Mouse (Mus musculus) R1 (cell line): ENCODE data around the gene Aff1.

Experiments used
- DNase-seq: peaks from one replicate; pipeline ENCODE4 v3.0.0-alpha.2; 2018; ENCODE audit warnings: low read depth, low spot score

The Aff1 gene

DNA sequence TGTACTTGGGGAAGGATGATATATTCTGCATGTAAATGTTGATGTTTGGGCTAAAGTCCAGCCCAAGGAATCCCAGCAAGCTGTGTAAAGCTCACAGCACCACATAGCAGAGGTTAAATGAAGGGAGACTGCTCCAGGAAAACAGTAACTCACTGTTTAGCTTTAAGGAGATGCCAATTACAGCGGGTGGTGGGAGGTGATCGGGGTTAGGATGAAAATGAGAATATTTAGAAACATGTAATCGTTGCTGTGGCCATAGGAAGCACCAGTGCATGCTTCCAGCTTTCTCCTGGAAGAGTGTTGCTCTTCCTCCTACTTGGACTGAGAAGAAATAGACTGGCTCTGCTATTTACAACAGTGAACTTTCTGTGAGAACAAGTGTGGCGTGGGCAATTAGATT lies 80.1 kb downstream of the Aff1 start:
- no peak for DNase-seq

DNA sequence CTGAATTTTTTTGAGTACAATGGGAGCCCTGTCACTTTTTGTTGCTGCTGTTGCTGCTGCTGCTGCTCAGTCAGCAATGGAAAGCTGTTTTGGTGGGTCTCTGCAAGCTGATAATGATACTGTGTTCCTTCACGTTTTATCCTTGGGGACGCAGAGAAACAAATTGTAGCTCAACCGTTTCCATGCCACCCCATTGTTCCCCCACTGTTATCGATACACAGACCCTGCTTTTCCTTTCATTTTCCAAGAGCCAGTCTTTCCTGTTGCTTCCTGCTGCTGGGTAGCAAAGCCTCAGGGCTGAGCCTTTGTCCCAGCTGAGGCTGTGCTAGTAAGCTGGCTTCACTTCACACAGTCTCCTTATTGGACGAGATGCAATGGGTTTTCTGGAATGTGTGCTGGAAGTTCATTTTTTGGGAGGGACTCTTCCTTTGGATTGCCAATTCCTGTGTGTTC lies 81.0 kb downstream of the Aff1 start:
- DNase-seq: peak; percentile 79

DNA sequence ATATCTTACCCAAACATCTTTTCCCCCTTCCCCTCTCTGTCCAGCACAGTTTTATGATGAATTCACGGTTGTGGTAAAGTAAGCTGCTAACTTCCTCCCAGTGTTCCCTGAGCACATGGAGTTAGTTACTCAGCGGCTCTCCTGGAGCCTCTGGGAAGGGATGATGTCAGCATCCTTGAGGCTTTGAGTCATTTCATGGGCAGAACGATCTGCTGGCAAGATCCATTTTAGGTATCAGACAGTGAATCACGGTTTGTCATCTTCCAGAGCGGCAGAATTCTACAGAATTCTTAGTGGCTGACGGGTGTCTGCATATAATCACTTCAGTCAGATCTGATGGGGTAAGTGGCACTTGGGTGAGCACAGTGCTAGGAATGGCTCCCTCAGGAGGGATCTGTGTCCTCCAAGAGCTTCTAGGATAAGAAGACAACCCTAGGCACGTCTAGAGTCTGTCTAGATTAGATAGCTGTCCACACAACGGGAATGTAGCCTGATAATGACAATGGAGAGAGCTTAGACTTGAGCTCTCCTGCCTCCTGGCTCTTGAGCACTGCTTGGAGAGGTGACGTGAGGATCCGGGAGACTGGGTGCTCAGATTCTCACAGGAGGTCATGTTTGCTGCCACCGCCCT lies 82.6 kb downstream of the Aff1 start:
- peak; percentile 19 for DNase-seq

DNA sequence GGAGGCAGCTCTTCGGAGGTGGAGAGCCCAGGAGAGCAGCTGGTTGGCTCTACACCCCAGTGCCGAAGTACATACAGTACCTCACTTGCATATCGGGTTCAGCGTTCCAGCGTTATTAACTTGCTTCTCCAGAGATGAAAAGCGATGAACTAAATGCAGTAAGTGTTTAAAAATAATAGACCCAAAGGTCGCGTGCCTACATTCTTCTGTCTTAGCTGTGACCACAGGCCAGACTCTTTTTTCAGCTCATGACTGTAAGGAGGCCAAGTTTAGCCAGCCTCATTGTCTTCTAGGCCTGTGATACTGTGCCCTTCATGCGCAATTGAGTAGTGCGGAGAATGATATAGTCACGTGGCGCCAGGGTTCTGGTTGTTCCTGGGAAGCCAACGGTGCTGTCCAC lies 83.3 kb downstream of the Aff1 start:
- peak; percentile 23 for DNase-seq

DNA sequence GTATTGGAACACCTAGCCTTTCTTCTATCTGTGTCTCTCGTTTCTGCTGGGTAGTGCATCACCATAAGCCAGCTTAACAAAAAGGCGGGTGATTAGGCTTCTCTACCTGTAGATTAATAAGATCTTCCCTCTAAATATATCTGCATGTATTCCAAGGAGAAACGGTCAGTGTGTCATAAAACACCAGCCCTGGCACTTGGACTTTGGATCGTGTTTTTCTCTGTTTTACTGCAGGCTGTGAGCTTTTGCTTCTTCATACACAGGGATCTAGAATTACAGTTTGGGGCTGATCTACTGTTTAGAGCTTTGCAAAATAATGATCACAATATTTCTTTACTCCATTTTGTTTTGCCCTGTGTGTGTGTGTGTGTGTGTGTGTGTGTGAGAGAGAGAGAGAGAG lies 84.7 kb downstream of the Aff1 start:
- DNase-seq: no peak

DNA sequence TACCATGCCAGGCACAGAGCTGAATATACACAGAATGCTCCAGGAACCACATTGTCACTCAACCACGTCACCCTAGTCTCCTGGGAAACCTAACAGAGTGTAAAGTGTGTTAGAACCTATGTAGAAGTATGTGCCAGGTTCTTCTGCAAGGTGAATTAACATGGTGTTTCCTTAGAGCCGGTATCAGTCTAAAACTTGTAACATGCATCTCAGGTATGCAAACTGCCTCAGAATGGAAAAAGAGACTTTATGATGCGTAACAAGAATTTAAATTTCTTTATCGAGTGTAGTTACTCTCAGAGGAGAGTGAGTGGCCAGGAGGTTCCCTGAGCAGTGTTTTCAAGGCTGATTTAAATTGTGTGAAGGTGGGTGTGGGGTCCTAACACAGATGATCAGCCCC lies 85.3 kb downstream of the Aff1 start:
- DNase-seq: no peak

DNA sequence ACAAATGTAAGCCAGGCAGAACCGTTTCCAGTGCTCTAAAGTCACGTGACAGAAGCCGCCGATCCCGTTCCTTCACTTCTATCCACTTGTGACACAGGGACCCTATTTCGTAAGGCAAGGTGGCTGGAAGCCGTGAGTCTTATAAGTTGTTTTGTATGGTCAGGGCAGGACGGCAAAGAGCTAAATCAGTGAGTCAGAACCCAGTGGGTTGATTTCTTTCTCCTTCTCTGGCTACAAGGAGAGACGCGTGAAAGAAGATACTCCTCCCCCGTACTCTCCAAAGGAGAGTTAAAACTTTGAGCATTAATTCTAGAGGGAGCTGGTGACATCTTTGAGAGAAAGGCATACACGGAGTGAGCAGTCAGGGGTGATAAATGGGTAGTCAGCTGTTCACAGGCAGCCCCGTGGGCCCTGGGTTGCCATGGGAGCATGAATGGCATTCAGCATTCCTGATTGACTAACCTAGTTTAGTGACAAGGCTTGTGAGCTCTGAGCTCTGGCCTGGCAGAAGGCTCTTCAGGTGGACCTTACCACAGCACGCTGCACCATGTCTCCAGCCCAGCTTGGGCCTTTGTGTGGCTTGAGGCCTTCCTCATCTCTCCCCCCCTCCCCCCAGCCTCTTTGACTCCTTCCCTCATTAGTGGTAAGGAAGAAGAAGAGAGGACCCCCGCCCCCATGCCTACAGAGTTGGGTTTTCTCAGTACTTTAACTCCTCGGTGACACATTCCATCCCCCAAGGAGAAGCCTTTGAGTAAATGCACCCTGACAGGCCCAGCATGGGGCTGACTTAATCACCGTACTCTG lies 86.3 kb downstream of the Aff1 start:
- DNase-seq: peak; percentile 73

DNA sequence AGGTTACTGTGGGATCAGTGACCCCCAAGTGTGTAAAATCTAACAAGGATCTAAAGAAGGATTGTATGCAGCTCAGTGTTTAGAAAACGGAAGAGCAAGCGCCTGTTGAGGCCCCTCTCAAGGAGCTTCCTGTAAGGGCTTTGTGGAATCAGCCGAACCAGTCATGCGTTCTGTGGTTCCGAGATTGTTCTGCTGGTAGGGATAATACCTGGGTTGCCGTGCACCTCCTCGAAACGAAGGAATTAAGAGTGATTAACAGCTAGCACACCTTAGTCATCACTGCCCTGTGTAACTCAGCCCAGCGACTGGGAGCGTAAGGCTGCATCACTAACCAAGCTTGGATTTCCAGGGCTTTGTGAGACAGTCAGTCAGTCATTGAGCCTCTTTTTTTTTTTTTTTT lies 87.7 kb downstream of the Aff1 start:
- no peak for DNase-seq

DNA sequence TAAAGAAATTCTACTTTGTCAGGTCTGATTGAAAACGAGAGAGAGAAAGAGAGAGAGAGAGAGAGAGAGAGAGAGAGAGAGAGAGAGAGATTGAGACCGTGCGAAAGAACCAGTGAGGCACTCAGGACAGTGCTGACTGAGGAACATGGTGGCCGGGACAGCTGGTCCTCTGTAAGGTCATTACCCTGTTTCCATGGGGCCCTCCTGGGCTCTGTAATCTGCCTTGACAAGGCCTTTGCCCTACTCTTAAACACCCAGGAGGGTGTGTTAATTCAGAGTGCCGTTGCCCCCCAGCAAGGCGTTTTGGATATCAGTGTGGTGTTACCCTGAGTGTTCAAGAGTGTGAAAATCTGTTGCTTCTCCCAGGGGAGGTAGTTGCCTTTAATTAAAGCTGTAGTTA lies 88.1 kb downstream of the Aff1 start:
- no peak for DNase-seq

DNA sequence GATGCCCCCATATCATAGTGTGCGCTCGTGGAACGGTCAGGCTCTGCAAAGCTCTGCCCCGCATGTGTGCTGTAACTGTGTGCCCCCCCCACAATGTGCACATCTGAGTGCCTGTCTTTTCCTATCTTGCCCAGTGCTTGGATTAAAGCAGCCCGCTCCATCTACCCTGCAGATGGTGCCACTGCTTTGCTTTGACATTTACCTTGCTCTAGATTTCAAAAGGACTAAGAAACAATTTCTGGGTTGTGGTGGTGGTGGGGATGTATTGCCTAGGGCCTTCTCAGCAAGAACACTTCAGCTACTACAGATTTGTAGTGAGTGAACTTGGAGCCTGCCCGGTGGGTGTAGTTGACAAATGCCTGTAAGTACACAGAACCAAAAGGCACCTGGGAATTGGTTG lies 88.7 kb downstream of the Aff1 start:
- DNase-seq: no peak

DNA sequence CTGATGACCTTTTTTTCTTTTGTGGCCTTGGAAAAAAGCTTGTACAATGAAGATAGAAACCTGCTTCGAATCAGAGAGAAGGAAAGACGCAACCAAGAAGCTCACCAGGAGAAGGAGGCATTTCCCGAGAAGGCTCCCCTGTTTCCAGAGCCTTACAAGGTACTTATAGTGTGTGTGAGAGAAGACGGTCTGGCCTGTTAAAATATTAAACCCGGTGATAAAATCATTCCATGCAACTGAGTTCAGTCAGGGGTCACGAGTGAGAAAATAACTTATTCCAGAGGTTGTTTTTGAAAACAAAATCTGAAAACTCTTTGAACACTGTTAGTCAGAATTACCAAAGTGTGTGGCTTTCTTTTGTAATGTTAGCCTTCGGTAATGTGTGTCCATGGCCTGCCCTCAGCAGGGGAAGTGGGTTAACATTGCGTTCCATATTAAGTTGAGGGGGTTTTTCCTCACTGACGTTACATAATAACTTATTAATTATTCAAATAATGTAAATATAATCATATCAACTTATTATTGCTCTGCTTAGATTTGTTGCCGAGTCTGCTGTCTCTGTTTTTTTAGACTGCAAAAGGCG lies 91.0 kb downstream of the Aff1 start:
- DNase-seq: no peak

DNA sequence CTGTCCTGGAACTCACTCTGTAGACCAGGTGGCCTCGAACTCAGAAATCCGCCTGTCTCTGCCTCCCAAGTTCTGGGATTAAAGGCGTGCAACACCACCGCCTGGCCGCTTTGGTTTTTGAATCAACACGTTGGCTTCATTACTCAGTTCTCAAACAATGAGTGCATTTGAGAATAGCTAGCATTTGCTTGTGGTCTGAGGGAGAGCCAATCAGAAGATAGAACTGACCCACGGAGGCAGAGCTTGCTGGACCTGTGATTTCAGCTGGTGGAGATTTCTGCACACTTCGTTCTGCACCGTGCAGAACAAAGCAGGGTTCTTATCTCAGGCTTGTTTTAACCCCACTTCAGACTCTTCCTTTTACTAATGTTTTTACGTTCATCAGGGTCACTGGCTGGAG lies 93.9 kb downstream of the Aff1 start:
- DNase-seq: no peak

DNA sequence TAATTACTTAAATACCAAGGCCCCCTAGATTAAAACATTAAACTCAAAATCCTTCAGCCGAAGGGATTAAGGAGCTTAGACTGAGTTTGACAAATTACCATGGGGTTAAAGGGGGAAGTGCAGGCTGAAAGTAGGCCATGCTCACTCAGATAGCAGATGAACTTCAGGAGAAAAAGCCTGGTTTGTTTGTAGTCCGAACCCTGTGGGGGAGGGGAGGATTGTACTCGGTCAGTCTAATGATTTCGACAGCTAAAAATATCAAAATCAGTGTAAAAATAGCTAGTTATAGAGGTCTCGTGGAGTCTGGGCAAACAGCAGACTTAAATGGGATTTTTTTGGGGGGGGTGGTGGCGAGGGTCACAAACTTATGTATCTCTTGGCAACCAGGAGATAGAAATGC lies 96.3 kb downstream of the Aff1 start:
- no peak for DNase-seq

DNA sequence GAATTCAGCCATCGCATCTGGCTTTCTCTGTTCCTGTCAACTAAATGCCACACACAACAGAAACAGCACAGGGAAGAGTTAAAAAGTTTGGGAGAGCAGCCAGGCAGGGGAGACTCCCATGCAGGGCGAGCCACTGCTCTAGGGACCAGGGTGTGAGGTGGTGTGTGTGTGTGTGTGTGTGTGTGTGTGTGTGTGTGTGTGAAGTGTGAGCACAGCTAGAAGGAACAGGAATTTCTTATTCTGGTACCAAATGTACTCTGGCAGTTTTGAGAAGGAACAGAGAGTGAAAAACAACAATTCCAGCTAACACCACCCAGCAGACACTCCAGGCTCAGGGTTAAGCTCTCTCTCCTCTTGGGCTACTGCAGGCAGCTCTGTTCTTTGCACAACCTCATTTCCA lies 96.8 kb downstream of the Aff1 start:
- DNase-seq: no peak

DNA sequence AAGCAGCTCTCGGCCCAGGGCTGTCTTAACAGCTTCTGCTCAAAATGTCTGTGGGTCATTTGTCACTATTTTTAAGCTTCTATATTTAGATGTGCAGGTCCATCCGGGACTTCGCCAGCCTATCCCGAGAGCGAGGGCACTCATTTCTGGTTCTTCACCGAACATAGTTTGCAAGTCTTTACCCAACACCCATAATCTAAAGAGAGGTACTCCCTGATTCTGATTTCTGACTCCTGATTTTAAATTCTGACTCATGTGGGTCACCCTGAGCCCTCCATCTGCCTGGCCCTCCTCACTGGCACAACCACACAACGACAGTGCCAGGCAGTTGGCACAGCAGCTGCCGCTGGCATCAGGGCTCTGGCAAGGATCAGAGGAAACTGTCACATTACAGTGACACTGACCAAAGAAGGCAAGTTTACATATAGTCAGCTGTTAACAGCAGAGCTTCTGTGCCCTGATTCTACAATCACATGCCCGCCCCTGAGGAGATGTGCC lies 97.5 kb downstream of the Aff1 start:
- no peak for DNase-seq

DNA sequence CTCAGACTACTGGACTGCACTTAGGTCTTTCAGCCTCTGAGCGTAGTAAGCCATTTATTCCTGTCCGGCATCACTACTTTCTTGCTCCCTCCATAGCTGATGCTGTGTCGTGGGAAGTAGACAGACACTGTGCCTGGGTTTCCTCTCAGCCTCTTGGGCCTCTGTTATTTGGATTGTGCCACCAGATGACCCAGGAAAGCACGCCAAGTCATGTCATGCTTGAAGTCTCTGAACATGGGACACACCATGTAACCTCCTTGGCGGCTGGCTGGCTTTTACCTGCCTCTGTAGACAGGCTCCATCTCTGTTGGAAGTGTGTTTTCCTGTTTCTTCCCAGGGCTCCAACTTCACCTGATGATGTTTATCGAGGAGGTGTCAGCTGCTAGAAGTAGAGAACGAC lies 99.6 kb downstream of the Aff1 start:
- no peak for DNase-seq

DNA sequence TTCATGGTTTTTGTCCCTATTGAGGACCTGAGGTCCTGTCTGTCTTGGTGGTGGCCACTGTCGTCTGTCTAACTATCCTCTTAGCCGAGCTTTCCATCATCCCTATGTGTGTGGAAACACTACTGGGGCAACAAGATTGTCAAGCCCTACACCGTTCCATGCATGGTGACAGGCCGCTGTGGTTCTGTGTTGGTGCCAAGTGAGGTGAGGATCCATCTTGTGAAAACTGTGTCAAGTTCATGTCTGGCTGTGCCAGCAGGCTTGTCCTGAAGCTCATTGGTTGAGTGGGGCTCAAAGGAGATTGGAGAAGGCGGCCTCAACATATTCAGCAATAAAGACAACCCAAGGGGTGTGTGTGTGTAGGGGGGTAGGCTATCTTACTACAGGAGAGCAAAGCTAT lies 102.9 kb downstream of the Aff1 start:
- DNase-seq: no peak

DNA sequence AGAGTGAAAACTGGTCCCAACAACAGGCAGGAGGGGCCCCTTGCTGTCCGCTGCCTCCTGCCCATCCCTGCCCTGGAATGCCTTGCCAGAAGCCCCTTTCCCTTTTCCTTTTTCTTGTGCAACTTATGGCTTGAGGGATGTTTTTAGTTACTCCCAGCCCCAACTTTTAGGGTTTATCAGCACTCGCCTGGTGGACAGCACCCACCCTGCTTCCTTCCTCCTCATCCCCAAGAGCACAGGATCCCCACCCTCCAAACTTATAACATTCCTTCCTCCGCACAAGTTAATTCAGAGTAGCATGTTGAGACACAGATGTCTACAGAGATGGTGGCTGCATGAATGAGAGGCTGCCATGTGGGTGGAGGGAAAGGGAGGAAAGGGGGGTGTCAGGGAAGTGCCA lies 103.9 kb downstream of the Aff1 start:
- peak; percentile 56 for DNase-seq

DNA sequence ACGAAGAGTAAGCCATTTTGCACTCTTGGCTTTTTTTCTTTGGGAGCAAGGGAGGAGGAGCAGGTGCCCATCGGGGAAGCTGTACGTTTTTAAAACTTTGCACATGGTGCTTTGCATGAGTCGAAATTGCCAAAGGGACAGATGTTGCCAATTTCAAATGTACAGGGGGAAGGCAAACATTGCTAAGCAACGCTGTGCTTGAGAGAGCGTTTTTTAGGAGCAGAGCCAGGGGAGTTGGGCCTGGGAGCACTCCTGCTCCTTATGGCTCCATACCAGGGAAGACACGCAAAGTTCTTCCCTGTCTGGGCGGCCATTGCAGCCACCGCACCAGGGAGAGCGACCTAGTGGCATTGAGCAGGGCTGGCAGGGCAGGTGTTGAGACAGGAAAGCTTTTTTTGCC lies 105.6 kb downstream of the Aff1 start:
- DNase-seq: peak; percentile 20

DNA sequence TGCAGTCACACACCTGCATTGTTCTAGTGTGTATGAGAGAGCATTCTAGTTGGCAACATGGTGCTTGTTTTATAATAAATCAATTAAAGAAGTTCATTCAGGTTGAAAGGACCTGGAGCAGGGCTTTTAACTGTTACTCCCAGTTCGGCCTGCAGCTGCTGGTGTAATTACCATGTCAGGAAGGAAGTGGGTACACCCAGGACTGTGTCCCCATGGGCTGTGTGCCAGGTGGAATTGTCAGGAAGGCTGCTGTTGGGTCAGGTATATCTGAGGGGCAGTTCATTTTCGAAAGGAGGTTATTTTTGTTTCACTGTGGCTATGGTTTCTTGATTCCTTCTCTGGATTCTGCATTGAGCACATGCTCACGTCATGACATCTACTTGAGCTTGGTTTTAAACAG lies 107.3 kb downstream of the Aff1 start:
- DNase-seq: no peak

DNA sequence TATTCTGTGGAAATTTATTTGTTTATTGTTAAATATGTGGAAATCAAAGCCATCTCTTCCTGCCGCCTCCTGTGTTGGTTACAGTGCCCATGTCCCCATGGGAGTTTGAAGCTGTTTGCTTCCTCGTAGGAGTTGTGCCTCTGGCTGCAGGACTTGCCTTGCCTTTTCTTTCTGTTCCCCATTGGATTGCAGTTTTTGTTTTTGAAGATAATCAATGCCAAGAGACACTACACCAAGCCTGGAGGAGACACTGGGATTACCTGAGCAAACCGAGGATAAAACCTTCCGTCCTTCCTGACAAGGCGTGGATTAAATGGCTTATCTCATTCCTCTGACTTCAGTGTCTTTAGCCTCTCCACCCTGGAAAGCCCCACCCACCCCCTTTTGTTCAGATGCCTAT lies 107.8 kb downstream of the Aff1 start:
- DNase-seq: no peak

DNA sequence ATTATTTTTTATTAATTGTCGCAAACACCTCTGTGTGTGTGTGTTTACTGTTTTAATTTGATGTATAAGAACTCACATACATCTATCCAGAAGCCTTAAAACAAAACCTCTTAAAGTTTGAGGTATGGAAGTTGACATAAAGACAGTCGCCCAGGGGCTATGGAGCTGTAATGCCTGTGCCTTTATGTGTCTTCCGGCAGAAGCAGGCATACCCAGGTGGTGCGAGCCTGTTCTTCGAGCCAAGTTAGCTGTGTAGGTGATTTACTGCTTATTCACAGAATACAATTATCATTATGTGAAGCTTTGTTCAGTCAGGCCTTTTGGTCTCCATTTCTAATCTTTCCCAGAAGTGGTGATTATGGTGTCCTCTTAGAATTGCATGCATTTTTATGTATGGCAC lies 111.2 kb downstream of the Aff1 start:
- DNase-seq: no peak
